Mouse (Mus musculus): ENCODE results near the gene Asb17. TPM values are rescaled to one million over a fixed set of nuclear protein-coding genes. Genes with fewer than 3 reads are reported as not detected.

Asb17 gene
- polyA plus RNA-seq, 1 experiment = 0.02 TPM

DNA sequence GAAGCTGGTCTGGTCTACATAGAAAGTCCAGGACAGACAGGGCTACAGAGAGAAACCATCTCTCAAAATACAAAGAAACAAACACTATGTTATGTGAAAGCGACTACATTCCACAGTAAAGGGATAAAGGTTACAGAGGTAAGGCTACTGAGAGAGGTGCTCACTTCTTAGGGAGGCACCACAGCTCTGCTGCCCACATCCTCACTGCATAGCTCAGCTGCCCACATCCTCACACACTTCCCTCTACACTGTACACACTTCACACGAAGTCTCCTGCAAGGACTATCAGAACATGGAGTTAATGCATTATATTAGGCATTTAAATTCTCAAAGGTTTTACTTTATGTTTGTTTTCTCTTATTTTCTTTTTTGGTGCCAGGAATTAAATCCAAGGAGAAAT is 19.8 kb downstream of the Asb17 start:
- H3ac ChIP-seq (ENCODE audit: control insufficient read depth, insufficient read length, low read depth) = no peak overlapping the region
- no peak for TF ChIP-seq FOSL1 (IDR thresholded peaks at IDR 0.05; ENCODE audit: insufficient read depth, low read length, poor library complexity, severe bottlenecking)
- no peak for TF ChIP-seq MYOD1 (IDR thresholded peaks at IDR 0.05; ENCODE audit: control insufficient read depth, insufficient read length, low read depth)
- no peak for TF ChIP-seq MAX (IDR thresholded peaks at IDR 0.05)
- no peak for TF ChIP-seq MYOG (IDR thresholded peaks at IDR 0.05; ENCODE audit: control insufficient read depth, extremely low read depth, insufficient read length)
- no peak for TF ChIP-seq CEBPB (IDR thresholded peaks at IDR 0.05; ENCODE audit: low read depth)
- TF ChIP-seq USF1 (IDR thresholded peaks at IDR 0.05; ENCODE audit: low read depth) = no peak
- TF ChIP-seq CTCF (IDR thresholded peaks at IDR 0.05; ENCODE audit: control insufficient read depth, insufficient read depth, insufficient read length) = no peak
- H3K79me3 ChIP-seq (ENCODE audit: low read depth) = no peaks in the 10 kb centered on the region
- no peaks in the 10 kb centered on the region for H3K36me3 ChIP-seq (ENCODE audit: control insufficient read depth, insufficient read depth)
- no peaks in the 10 kb centered on the region for H3K79me2 ChIP-seq (ENCODE audit: control insufficient read depth, insufficient read depth)
- no peak overlapping the region for H3K4me3 ChIP-seq (ENCODE audit: insufficient read depth, poor library complexity, severe bottlenecking)
- H3K27me3 ChIP-seq (ENCODE audit: control insufficient read depth, insufficient read depth, insufficient read length) = no peaks in the 10 kb centered on the region

- no peaks in the 10 kb centered on the region for H3K79me2 ChIP-seq (ENCODE audit: control insufficient read depth, insufficient read depth)
- TF ChIP-seq FOSL1 (IDR thresholded peaks at IDR 0.05; ENCODE audit: insufficient read depth, low read length, poor library complexity, severe bottlenecking) = no peak
- TF ChIP-seq CEBPB (IDR thresholded peaks at IDR 0.05; ENCODE audit: low read depth) = no peak
- no peak for TF ChIP-seq CTCF (IDR thresholded peaks at IDR 0.05; ENCODE audit: control insufficient read depth, insufficient read depth, insufficient read length)
- TF ChIP-seq USF1 (IDR thresholded peaks at IDR 0.05; ENCODE audit: low read depth) = no peak
- no peak for TF ChIP-seq MYOG (IDR thresholded peaks at IDR 0.05; ENCODE audit: control insufficient read depth, extremely low read depth, insufficient read length)
- no peak for TF ChIP-seq MYOD1 (IDR thresholded peaks at IDR 0.05; ENCODE audit: control insufficient read depth, insufficient read length, low read depth)
- no peak for TF ChIP-seq MAX (IDR thresholded peaks at IDR 0.05)
- no peaks in the 10 kb centered on the region for H3K36me3 ChIP-seq (ENCODE audit: control insufficient read depth, insufficient read depth)
These were observed 20.8 kb downstream of the Asb17 start for GRCm38 (mm10) chr3:153864636-153865429.

GRCm38 (mm10) chr3:153867149-153868136 is 23.4 kb downstream of the Asb17 start:
- TF ChIP-seq CTCF (IDR thresholded peaks at IDR 0.05; ENCODE audit: control insufficient read depth, insufficient read depth, insufficient read length) = no peak
- no peak for TF ChIP-seq MAX (IDR thresholded peaks at IDR 0.05)
- no peak for TF ChIP-seq MYOD1 (IDR thresholded peaks at IDR 0.05; ENCODE audit: control insufficient read depth, insufficient read length, low read depth)
- no peak for TF ChIP-seq MYOG (IDR thresholded peaks at IDR 0.05; ENCODE audit: control insufficient read depth, extremely low read depth, insufficient read length)
- TF ChIP-seq USF1 (IDR thresholded peaks at IDR 0.05; ENCODE audit: low read depth) = no peak
- TF ChIP-seq FOSL1 (IDR thresholded peaks at IDR 0.05; ENCODE audit: insufficient read depth, low read length, poor library complexity, severe bottlenecking) = no peak
- no peak for TF ChIP-seq CEBPB (IDR thresholded peaks at IDR 0.05; ENCODE audit: low read depth)

More at GRCm38 (mm10) chr3:153864636-153865429, 20.8 kb downstream of the Asb17 start:
- Histone ChIP-seq H3K27me3 (ENCODE audit: control insufficient read depth, insufficient read depth, insufficient read length) (no peaks in the 10 kb centered on the region), H3K79me3 (ENCODE audit: low read depth) (no peaks in the 10 kb centered on the region), H3K4me3 (ENCODE audit: insufficient read depth, poor library complexity, severe bottlenecking) (no peak overlapping the region), H3ac (ENCODE audit: control insufficient read depth, insufficient read length, low read depth) (no peak overlapping the region)

GRCm38 (mm10) chr3:153871396-153871795 is 27.4 kb downstream of the Asb17 start:
- TF ChIP-seq FOSL1 (IDR thresholded peaks at IDR 0.05; ENCODE audit: insufficient read depth, low read length, poor library complexity, severe bottlenecking) = no peak
- no peak for TF ChIP-seq USF1 (IDR thresholded peaks at IDR 0.05; ENCODE audit: low read depth)
- no peak for TF ChIP-seq MYOG (IDR thresholded peaks at IDR 0.05; ENCODE audit: control insufficient read depth, extremely low read depth, insufficient read length)
- no peak for TF ChIP-seq CEBPB (IDR thresholded peaks at IDR 0.05; ENCODE audit: low read depth)
- no peak for TF ChIP-seq CTCF (IDR thresholded peaks at IDR 0.05; ENCODE audit: control insufficient read depth, insufficient read depth, insufficient read length)
- no peak for TF ChIP-seq MAX (IDR thresholded peaks at IDR 0.05)
- TF ChIP-seq MYOD1 (IDR thresholded peaks at IDR 0.05; ENCODE audit: control insufficient read depth, insufficient read length, low read depth) = no peak
- H3K4me3 ChIP-seq (ENCODE audit: insufficient read depth, poor library complexity, severe bottlenecking) = no peak overlapping the region
- H3K79me2 ChIP-seq (ENCODE audit: control insufficient read depth, insufficient read depth) = no peaks in the 10 kb centered on the region

More at GRCm38 (mm10) chr3:153867149-153868136, 23.4 kb downstream of the Asb17 start:
- H3ac ChIP-seq (ENCODE audit: control insufficient read depth, insufficient read length, low read depth) = no peak overlapping the region
- H3K27me3 ChIP-seq (ENCODE audit: control insufficient read depth, insufficient read depth, insufficient read length) = no peaks in the 10 kb centered on the region
- H3K36me3 ChIP-seq (ENCODE audit: control insufficient read depth, insufficient read depth) = no peaks in the 10 kb centered on the region
- no peaks in the 10 kb centered on the region for H3K79me2 ChIP-seq (ENCODE audit: control insufficient read depth, insufficient read depth)
- no peaks in the 10 kb centered on the region for H3K79me3 ChIP-seq (ENCODE audit: low read depth)
- no peak overlapping the region for H3K4me3 ChIP-seq (ENCODE audit: insufficient read depth, poor library complexity, severe bottlenecking)

DNA sequence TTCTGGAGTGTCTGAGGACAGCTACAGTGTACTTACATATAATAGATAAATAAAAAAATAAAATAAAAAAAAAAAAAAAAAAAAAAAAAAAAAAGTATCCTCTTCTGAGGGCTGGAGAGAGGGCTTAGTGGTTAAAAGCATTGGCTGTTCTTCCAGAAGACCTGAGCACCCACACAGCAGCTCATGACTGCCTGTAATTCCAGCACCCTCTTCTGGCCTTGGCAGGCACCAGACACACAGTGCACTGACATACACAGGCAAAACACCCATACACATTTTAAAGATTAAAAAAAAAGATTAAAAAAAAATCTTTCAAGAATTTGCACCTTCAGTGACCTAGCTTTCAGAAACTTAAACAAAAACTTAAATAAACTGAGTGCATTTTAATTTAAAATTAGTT is 42.3 kb downstream of the Asb17 start:
- peaks cover 2% of the 10 kb centered on the region for H3K36me3 ChIP-seq (ENCODE audit: control insufficient read depth, insufficient read depth)
- TF ChIP-seq CTCF (IDR thresholded peaks at IDR 0.05; ENCODE audit: control insufficient read depth, insufficient read depth, insufficient read length) (no peak), MAX (IDR thresholded peaks at IDR 0.05) (no peak), FOSL1 (IDR thresholded peaks at IDR 0.05; ENCODE audit: insufficient read depth, low read length, poor library complexity, severe bottlenecking) (no peak), USF1 (IDR thresholded peaks at IDR 0.05; ENCODE audit: low read depth) (no peak), MYOG (IDR thresholded peaks at IDR 0.05; ENCODE audit: control insufficient read depth, extremely low read depth, insufficient read length) (no peak), CEBPB (IDR thresholded peaks at IDR 0.05; ENCODE audit: low read depth) (no peak)
- H3K4me3 ChIP-seq (ENCODE audit: insufficient read depth, poor library complexity, severe bottlenecking) = no peak overlapping the region
- no peaks in the 10 kb centered on the region for H3K27me3 ChIP-seq (ENCODE audit: control insufficient read depth, insufficient read depth, insufficient read length)
- H3K79me3 ChIP-seq (ENCODE audit: low read depth) = no peaks in the 10 kb centered on the region
- H3K79me2 ChIP-seq (ENCODE audit: control insufficient read depth, insufficient read depth) = no peaks in the 10 kb centered on the region
- no peak overlapping the region for H3ac ChIP-seq (ENCODE audit: control insufficient read depth, insufficient read length, low read depth)

More at GRCm38 (mm10) chr3:153871396-153871795, 27.4 kb downstream of the Asb17 start:
- peaks cover 6% of the 10 kb centered on the region for H3K36me3 ChIP-seq (ENCODE audit: control insufficient read depth, insufficient read depth)
- no peaks in the 10 kb centered on the region for H3K79me3 ChIP-seq (ENCODE audit: low read depth)
- H3K27me3 ChIP-seq (ENCODE audit: control insufficient read depth, insufficient read depth, insufficient read length) = no peaks in the 10 kb centered on the region
- H3ac ChIP-seq (ENCODE audit: control insufficient read depth, insufficient read length, low read depth) = no peak overlapping the region

All from C2C12 (cell line).